Mouse (Mus musculus) cerebellum, adult 11 months (tissue): ENCODE results near the gene Neb.

Experiments
- DNase-seq: peaks from one replicate; pipeline ENCODE4 v3.0.0; 2022

Neb gene

DNA sequence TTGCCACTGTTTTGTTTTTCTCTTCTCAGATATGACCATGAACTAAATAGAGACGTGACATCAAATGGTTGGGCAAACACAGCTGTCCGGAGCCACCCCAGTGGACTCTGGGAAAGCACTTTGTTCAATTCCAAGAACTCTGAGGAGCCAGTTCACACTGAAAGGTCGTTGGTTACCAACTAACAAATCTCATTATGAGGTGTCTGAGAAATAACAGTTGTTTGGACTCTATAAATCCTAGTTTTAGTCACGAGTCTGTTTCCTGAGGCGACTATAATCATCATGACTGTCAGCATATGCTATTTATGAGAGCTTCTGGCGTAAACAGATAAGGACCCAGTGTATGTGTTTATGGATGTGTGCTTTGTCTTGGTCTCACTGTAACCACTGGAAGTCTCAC, 5.8 kb downstream of the Neb start:
- DNase-seq: no peak

DNA sequence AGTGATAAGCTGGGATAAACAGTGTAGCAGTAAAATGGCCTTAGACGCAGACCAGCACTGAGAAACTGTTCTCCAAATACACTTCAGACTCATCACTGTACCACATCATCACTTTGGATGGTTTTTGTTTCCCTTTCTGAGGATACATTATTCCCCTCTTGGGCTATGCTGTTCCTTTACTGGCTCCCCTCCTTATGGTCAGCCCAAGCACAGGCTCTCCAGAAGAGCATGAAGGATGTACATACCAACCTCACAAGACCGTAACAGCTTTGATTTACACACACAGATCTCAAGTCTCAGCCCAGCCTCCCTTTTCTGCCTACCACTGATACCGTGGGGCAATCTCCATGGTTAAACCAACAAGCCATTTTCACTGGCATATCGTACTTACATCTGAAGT, 6.2 kb downstream of the Neb start:
- DNase-seq: no peak

GRCm38 (mm10) chr2:52371066-52371465, 7.2 kb downstream of the Neb start:
- DNase-seq: peak; percentile 51

GRCm38 (mm10) chr2:52369622-52370021, 8.7 kb downstream of the Neb start:
- DNase-seq: no peak

DNA sequence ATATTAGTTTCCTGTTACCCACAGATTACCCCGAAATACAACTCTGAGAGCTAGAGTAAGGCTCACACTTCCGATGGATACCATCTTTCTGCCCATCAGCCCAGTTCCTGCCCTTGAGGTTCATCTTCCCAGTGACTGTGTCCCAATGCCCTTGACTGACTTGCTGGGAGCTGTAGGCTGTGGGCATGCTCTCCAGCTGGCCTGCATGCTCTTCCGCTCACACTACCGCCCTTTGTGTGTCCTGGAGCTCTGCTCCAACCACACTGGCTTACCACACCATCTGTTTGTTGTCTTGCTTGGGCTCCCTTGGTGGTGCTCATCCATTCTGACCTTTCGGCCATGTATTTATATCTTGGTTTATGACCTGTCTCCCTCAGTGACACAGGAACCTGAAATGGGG, 10.6 kb downstream of the Neb start:
- DNase-seq: no peak

- DNase-seq: no peak
Measured at GRCm38 (mm10) chr2:52367248-52367647, 11.0 kb downstream of the Neb start.

GRCm38 (mm10) chr2:52361086-52361485, 17.2 kb downstream of the Neb start:
- DNase-seq: no peak

- DNase-seq: no peak
Measured at GRCm38 (mm10) chr2:52359722-52360121, 18.6 kb downstream of the Neb start.

- DNase-seq: no peak
Measured at GRCm38 (mm10) chr2:52358156-52358555, 20.1 kb downstream of the Neb start.

DNA sequence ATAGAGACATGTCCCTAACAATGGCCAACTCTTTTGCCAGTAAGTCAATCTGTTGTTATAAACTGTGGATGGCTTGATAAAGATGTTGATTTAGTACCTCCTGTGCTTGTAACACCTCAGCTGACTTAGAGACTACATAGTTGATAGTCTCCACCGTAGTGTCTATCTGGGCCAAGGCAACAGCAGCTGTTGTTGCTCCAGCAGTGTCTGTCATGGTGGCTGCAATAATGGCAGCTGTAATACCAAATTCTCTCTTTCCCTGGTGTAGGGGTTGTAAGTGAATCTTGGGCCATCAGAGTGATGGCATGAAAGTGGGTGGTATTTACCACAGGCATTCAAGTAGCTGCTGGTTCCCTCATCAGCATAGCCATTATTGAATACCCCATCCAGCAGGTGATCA, 27.2 kb downstream of the Neb start:
- no peak for DNase-seq

- no peak for DNase-seq
Measured at GRCm38 (mm10) chr2:52340990-52341389, 37.3 kb downstream of the Neb start.

GRCm38 (mm10) chr2:52335556-52335955, 42.7 kb downstream of the Neb start:
- no peak for DNase-seq

- DNase-seq: no peak
Measured at GRCm38 (mm10) chr2:52335087-52335486, 43.2 kb downstream of the Neb start.

DNA sequence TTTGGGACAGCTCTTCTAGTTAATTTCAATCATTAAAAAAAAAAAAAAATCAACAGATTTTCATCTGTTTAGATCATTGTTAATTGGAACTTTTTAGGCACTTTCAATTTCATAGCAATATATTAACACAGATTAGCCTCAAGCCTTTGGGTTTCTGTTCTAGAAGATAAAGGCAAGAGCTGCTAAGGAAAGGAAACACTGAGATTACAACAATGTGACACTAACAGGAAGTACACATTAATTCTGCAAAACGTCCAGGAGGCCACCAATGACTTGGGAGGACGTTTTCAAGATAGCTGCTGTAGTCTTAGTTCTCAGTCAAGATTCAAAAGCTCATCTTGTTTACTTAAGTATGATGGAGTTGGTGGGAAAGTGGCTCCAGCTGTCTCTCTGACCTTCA, 44.7 kb downstream of the Neb start:
- no peak for DNase-seq

DNA sequence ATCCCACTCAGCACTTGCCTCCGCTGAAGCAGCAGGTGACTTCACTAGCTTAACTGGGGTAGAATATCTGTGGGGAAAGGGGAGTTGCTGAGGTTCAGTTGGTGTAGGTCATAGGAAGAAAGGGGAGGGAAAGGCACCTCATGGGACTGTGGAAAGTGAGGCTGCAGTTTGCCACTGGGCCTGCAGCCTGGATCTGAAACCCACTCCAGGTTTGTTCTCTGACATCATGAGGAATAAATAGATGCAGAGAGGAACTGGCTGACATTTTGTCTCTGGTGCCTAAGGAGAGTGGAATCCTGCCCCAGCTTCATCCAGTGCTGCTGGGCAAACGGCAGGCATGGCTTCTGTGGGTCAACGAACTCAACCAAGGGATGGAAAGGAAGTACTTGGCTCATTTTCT, 46.5 kb downstream of the Neb start:
- DNase-seq: no peak

- no peak for DNase-seq
Measured at GRCm38 (mm10) chr2:52327244-52327815, 50.9 kb downstream of the Neb start.

DNA sequence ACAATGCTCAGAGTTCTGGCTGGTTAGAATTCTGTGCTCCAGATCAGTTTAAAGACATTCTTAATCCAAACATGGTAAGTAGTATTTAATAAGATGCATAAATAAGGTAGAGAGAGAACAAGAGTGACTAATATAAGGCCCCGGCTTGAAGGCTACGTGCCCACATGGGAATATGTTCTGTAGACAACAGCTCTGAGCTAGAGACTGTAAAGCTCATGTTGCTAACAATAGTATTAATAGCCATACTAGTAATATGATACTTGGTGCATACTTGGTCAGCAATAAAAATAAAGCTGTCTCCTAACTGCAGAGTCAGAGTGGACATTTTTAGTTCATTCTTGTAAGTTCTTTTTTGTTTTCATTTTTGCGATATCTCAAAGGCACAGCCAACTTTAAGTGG, 56.4 kb downstream of the Neb start:
- DNase-seq: no peak

GRCm38 (mm10) chr2:52320175-52320574, 58.1 kb downstream of the Neb start:
- no peak for DNase-seq

- no peak for DNase-seq
Measured at GRCm38 (mm10) chr2:52319020-52319567, 59.2 kb downstream of the Neb start.

DNA sequence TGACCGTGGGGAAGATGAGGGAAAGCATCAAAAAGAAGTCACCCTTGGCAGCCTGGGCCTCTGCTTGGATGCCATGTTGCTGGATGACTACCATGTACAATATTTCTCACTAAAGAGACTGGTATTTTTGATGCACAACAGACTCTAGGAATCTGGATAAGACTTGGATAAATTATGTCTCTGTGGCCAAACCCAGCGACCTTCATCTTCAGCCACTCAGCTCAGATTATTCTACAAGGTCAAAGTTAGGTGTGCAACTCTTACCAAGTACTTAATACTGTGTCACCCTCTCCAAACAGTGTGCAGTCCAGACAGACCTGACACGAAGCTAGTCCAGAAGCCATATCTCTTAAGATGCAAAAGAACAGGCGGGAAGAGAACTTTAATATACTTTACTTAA, 60.8 kb downstream of the Neb start:
- no peak for DNase-seq

GRCm38 (mm10) chr2:52315737-52316136, 62.5 kb downstream of the Neb start:
- DNase-seq: no peak

DNA sequence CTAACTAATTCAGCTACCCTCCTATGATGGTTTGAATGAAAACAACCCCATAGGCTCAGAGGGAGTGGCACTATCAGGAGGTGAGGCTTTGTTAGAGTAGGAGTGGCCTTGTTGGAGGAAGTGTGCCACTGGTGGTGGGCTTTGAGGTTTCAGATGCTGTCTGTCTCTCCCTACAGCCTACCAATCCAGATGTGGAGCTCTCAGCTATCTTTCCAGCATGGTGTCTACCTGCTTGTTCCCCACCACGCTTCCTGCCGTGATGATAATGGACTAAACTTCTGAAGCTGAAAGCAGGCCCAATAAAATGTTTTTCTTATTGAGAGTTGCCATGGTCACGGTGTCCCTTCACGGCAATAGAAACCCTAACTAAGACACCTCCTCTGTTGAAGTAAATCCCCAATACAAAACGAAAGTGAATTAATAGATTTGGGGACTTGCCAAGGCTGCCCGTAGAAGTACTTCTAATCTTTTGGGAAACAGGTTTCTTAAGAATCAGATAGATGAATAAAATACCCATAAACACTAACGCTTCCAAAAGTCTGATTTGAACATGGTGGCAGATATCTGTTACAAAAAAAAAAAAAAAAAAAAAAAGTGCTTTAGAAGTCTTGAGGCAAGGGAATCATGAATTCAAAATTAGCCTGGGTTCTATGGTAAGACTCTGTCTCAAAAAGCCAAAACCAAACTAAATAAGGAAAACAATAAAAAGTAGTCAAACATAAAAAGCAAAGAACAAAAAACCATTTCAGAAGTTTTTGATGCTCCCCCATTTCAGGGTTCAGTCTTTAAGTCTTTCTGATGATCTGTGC, 63.1 kb downstream of the Neb start:
- no peak for DNase-seq

DNA sequence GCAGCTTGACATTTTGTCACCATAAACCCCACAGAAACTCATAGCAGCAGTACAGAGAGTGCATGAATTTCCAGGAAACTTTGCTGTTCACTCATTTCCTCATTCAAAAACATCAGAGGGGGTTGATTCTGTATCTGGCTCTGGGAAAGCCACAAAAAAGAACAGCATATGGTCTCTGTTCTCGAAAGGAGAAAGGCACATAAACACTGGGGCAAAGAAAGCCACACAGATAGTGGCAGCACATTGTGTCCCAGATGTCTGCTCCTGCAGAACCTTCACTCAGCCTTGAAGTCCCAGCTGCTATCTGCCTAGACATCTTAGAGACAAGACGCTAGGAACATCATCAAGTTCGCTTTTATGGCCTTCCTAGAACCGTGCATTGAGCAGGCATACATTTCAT, 67.5 kb downstream of the Neb start:
- no peak for DNase-seq

GRCm38 (mm10) chr2:52306635-52307034, 71.6 kb downstream of the Neb start:
- DNase-seq: no peak

DNA sequence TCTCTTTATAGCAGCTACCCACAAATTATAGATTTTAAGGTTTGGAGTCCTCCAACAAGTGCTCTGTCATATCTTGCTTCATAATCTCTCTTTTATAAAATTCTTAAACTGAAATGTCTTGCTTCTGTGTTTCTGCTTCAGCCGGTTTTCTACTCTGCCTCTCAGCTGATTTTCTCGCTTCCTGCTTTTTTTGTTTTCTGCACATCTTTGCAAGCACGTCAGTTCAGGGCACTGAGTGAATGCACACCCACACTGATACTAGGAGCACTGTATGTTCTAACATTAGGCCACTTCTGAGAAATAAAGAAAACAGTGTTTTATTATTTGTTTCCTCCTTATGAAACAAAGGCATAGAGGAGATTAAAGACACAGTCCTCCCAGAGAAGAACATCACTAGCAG, 73.7 kb downstream of the Neb start:
- DNase-seq: no peak
